Mouse (Mus musculus) midbrain, embryonic 13.5 days (tissue): ENCODE measurements at regions not wholly inside any gene's neighbourhood (a gene's known extent, or its start where the extent isn't known, plus 50 kb on each side); places are given as distances from the start of the nearest gene placed in this dataset.

ENCODE experiments used
- ATAC-seq: fragments of 200-750 bp; cut with Nextera tagmentation; 2 replicates; pipeline ENCODE4 v1.8.0; 2017; ENCODE audit warnings: mild to moderate bottlenecking, moderate TSS enrichment, moderate library complexity
- H3K27ac ChIP-seq: fragments of 300-500 bp; sonication (generic); 2 replicates; pipeline ENCODE4 v1.5.1; 2015; ENCODE audit warnings: inconsistent platforms, mild to moderate bottlenecking, moderate library complexity
- H3K27me3 ChIP-seq: fragments of 300-500 bp; sonication (generic); 2 replicates; pipeline ENCODE4 v1.6.1; 2015; ENCODE audit warnings: mild to moderate bottlenecking, inconsistent platforms
- H3K36me3 ChIP-seq: fragments of 300-500 bp; sonication (generic); 2 replicates; pipeline ENCODE4 v1.6.1; 2015; ENCODE audit warnings: mild to moderate bottlenecking, inconsistent platforms
- H3K4me1 ChIP-seq: fragments of 300-500 bp; sonication (generic); replicated peaks from 2 replicates; pipeline ENCODE4 v1.6.1; 2015; ENCODE audit warnings: inconsistent platforms
- H3K4me2 ChIP-seq: fragments of 300-500 bp; sonication (generic); replicated peaks from 2 replicates; pipeline ENCODE4 v1.6.1; 2015; ENCODE audit warnings: moderate library complexity, mild to moderate bottlenecking, inconsistent platforms
- H3K4me3 ChIP-seq: fragments of 300-500 bp; sonication (generic); replicated peaks from 2 replicates; pipeline ENCODE4 v1.5.1; 2015; ENCODE audit warnings: mild to moderate bottlenecking, inconsistent platforms
- H3K9ac ChIP-seq: fragments of 300-500 bp; sonication (generic); replicated peaks from 2 replicates; pipeline ENCODE4 v1.6.1; 2015; ENCODE audit warnings: mild to moderate bottlenecking, inconsistent platforms
- H3K9me3 ChIP-seq: fragments of 300-500 bp; sonication (generic); 2 replicates; pipeline ENCODE4 v1.6.1; 2016; ENCODE audit warnings: mild to moderate bottlenecking, inconsistent platforms
- WGBS: fragments of 180-500 bp; shearing (Covaris S2); methylation state at CpG from one replicate; pipeline ENCODE4 v1.1.7; 2015; 5-methylcytosine and 5-hydroxymethylcytosine counted together

GRCm38 (mm10) chrX:82741478-82741877 is 207.2 kb upstream of the Dmd start:
- ATAC-seq, result peak; percentile 50; the same call in 1 of the 2 replicates

GRCm38 (mm10) chrX:82764204-82764603 is 184.5 kb upstream of the Dmd start:
- H3K27me3 ChIP-seq, result no peaks in the 10 kb centered on the region
- H3K9me3 ChIP-seq, result no peaks in the 10 kb centered on the region
- H3K4me3 ChIP-seq, result no peak overlapping the region
- no peak overlapping the region for H3K9ac ChIP-seq
- no peaks in the 10 kb centered on the region for H3K4me1 ChIP-seq
- WGBS, result 29% methylated on average over 2 of the region's 2 CpGs
- no peaks in the 10 kb centered on the region for H3K36me3 ChIP-seq
- no peak overlapping the region for H3K4me2 ChIP-seq
- ATAC-seq, result no peak
- no peak overlapping the region for H3K27ac ChIP-seq

More at GRCm38 (mm10) chrX:82741478-82741877, 207.2 kb upstream of the Dmd start:
- Histone ChIP-seq H3K4me3 (no peak overlapping the region), H3K27ac (no peak overlapping the region), H3K36me3 (no peaks in the 10 kb centered on the region), H3K4me2 (no peak overlapping the region), H3K9ac (no peak overlapping the region), H3K27me3 (no peaks in the 10 kb centered on the region), H3K9me3 (no peaks in the 10 kb centered on the region), H3K4me1 (no peaks in the 10 kb centered on the region)

- Histone ChIP-seq H3K4me1 (no peaks in the 10 kb centered on the region), H3K27ac (no peak overlapping the region), H3K36me3 (no peaks in the 10 kb centered on the region), H3K9ac (no peak overlapping the region), H3K4me2 (no peak overlapping the region), H3K27me3 (no peaks in the 10 kb centered on the region), H3K9me3 (no peaks in the 10 kb centered on the region), H3K4me3 (no peak overlapping the region)
- no peak for ATAC-seq
- 15% methylated on average over 2 of the region's 2 CpGs for WGBS
Observed at GRCm38 (mm10) chrX:82809171-82809570, 139.5 kb upstream of the Dmd start.

- Histone ChIP-seq H3K36me3 (no peaks in the 10 kb centered on the region), H3K27ac (no peak overlapping the region), H3K4me1 (no peaks in the 10 kb centered on the region), H3K9me3 (no peaks in the 10 kb centered on the region), H3K4me2 (peak overlapping the region; percentile 50), H3K27me3 (no peaks in the 10 kb centered on the region), H3K4me3 (peak overlapping the region; percentile 35), H3K9ac (peak overlapping the region; percentile 32; the same call in 1 of the 2 replicates)
- 33% methylated on average over 11 of the region's 11 CpGs for WGBS
- ATAC-seq, result 0 out of 2 replicates have a peak, but pooled peaks have one; percentile 58
Observed at GRCm38 (mm10) chrX:82814618-82815017, 134.1 kb upstream of the Dmd start.

- Histone ChIP-seq H3K4me2 (no peak overlapping the region), H3K9ac (no peak overlapping the region), H3K36me3 (no peaks in the 10 kb centered on the region), H3K27ac (no peak overlapping the region), H3K9me3 (no peaks in the 10 kb centered on the region), H3K4me3 (no peak overlapping the region), H3K4me1 (no peaks in the 10 kb centered on the region), H3K27me3 (no peaks in the 10 kb centered on the region)
- WGBS, result 39% methylated on average over 4 of the region's 4 CpGs
- ATAC-seq, result no peak
Observed at GRCm38 (mm10) chrX:82817045-82817444, 131.6 kb upstream of the Dmd start.

GRCm38 (mm10) chrX:82823606-82824005 is 125.1 kb upstream of the Dmd start:
- Histone ChIP-seq H3K27ac (no peak overlapping the region; the same call in 1 of the 2 replicates), H3K36me3 (no peaks in the 10 kb centered on the region), H3K27me3 (no peaks in the 10 kb centered on the region), H3K4me1 (no peaks in the 10 kb centered on the region), H3K4me3 (no peak overlapping the region), H3K4me2 (no peak overlapping the region), H3K9ac (no peak overlapping the region), H3K9me3 (no peaks in the 10 kb centered on the region)
- 26% methylated on average over 5 of the region's 5 CpGs for WGBS
- ATAC-seq, result peak; percentile 62; the same call in 1 of the 2 replicates

- Histone ChIP-seq H3K36me3 (no peaks in the 10 kb centered on the region), H3K4me2 (no peak overlapping the region), H3K4me1 (no peaks in the 10 kb centered on the region), H3K9ac (no peak overlapping the region), H3K27me3 (no peaks in the 10 kb centered on the region), H3K9me3 (no peaks in the 10 kb centered on the region), H3K27ac (no peak overlapping the region), H3K4me3 (no peak overlapping the region)
- ATAC-seq, result no peak
- 38% methylated on average over 1 of the region's 1 CpGs for WGBS
Observed at GRCm38 (mm10) chrX:82866116-82866515, 82.6 kb upstream of the Dmd start.
